Mouse (Mus musculus) T-helper 1 cell (primary cell): ENCODE measurements around the gene Exoc3l2.
"Not testable (repeated sequence)": the region's sequence is repeated elsewhere in the genome, so short reads cannot be mapped to it uniquely, and the experiment has no call there.

Source experiments
- in situ Hi-C: fragments of 300-600 bp; cut with MboI, MseI; formaldehyde crosslinking; loops from one replicate; pipeline ENCODE4 v1.15.1; 2025; ENCODE audit warnings: high pct_unique_total_duplicates

Exoc3l2 gene

DNA sequence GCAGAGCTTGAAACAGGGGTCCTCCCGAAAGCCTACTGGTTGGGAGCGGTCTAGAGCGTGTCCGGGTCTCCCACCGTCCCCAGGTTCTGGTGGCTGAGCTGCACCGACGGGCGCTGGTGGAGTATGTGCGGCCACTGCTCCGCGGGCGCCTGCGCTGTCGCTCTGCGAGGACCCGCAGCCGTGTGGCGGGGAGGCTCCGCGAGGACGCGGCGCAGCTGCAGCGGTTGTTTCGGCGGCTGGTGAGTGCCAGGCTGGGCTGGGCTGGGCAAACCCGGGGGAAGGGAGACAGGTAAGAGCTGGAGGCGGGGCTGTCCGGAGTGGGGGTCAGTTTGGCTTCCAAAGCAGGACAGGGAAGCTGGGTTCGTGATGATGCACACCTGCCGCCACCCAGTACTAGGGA, 26.4 kb downstream of the Exoc3l2 start:
- in situ Hi-C loops = no loop called here

DNA sequence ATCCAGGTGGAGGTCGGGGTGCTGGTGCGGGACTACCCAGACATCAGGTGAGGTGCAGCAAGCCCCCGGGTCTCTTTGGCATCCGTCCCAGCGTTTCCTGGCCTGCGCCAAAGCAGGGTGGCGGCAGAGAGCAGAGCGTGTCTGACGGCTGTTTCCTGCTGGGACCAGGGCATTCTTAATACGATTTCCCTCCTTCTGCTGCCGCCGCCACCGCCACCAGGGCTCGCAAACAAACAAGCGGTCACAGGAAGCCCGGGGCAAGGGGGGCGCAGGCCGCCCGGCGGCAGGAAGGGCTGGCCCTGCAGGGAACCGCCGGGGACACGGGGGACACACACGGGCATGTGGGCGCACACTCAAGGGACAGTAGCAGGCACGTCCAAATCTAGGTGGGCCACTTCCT, 28.6 kb downstream of the Exoc3l2 start:
- in situ Hi-C loops = no loop called here

DNA sequence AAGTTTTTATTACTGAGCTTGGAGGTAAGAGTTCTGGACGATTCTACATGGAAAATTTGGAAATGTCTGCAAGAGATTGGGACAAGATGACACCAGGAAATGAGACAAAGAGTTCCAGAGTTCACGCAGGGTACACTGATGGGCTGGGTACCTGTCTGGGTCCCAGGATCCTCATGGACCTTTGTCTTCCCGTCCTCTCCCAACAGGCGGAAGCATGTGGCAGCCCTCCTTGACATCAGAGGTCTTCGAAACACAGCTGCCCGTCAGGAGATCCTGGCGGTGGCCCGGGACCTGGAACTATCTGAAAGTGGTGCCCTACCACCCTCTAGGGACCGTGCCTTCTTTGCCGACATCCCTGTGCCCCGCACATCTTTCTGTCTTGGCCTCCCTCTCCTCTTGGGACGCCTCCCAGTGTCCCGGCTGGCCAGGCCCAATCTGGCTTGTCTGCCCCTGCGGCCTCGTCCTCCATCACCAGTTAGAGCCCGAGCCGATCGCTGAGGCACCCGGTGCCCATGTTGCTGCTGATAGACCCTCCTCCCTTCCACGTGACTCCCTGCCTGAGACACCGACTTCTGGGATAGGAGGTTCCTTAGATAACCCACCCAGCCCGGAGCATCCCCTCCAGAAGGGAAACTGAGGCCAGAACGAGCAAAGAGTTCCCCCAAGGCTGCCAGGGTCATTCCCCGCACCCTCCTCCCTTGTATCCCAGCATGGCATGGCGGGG, 31.8 kb downstream of the Exoc3l2 start:
- in situ Hi-C loops = loop anchor here (5.0 kb wide), 1 partner anchor 83 kb away; no protein-coding TSS in a partner anchor

DNA sequence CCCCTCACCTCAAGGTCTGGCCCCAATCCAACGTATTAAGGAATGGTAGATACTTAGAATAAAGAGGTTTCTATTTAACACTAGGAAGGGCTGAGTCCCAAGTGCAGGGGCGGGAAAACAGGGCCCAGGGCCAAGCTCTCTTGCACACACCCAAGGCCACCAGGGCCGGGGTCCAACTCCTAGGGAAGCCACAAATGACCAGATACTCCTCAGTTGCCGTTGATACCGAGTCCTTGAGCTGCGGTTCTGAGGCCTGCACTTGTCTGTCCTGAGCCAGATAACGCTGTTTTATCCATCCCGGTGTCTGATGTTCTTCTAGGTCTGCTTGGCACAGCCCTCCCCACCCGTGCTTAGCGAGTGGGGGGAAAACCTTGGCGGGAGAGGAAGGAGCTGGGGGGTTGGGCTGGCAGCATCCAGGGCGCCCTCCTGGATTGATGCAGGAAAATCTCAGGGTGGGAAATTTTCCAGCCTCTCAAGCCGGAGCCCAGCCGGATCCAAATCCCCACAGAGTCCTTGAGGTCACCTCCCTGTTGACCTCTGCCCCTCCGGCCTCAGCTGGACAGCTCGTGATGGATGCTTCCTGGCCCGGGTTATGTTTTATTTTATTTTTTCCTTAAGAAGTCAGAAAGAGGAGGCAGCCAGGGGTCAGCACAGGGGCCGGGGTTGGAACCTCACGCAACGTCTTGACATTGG, 32.5 kb downstream of the Exoc3l2 start:
- in situ Hi-C loops = loop anchor here (5.0 kb wide), 1 partner anchor 83 kb away; no protein-coding TSS in a partner anchor

DNA sequence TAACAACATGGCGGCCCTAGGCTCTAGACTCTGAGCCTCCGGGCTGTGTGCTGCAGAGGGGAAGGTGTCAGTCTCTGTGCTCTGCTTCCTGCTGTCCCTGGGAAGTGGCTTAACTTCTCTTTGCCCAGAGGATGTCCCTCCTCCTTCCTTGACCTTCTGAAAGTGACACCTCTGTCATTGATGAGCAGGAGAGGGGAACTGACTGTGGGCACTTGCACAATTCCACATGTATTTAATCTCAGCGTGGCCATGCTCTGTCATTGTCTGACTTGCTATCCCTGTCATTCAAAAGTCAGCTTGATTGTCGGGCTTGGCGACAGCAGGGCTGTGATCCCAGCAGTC, 33.1 kb downstream of the Exoc3l2 start:
- in situ Hi-C loops = loop anchor here (5.0 kb wide), 1 partner anchor 84 kb away; no protein-coding TSS in a partner anchor

DNA sequence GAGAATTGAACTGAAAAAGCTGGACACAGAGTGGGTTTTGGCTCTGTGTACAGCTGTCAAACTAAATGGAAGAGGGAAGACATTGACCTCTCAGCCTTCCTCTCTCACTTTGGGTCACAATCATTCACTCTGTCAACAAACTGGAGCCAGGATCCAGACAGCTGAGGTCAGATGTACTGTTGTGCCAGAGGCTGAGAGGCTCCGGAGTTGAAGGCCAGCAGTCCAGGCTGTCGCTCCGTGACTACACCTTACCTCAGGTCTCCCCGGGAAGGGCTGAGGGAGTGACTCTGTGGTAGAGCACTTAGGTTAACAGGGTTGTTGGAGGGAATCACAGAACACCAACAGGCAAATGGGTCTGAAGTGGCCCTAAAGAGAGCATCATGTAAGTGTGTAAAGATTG, 35.2 kb downstream of the Exoc3l2 start:
- in situ Hi-C loops = loop anchor here (5.0 kb wide), 1 partner anchor 86 kb away; no protein-coding TSS in a partner anchor

DNA sequence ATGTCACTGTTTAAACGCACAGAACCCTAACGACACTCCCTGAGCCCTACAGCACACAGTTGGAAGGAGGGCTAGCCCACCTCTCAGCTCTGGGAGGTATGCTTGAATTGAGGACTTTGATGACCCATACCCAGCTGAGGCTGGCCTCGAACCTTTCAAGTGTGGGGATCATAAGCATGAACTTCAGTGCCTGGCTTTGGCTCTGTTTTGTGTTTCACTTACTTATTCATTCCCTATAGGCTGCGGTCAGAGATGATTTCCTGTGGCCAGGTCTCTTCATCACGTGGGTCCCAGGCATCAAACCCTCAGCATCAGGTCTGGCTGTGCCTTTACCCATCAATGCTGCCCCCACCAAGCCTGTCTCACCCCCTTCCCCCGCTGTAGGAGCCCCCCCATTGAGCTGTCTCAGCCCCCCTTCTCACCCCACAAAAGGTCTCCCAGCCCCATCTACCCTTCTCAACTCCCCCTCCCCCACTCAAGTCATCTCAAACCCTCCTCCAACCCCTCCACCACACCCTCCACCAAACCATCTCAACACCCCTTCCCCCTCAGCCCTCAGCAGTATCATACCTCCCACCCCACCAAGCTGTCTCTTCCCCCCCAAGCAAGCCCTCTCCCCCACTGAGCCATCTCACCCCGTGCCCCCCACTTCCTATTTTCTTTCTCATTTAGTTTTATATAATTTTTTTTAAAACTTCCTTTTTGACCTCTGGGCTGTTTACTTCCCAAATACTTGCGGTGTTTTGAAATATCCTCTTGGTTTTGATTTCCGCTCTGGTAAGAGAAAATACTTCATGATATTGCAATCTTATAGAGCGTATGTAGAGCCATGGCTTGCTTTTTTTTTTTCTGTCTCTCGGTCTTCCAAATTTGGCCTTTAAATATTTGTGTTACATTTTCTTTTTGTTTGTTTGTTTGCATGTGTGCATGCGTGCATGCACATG, 37.6 kb downstream of the Exoc3l2 start:
- in situ Hi-C loops = no loop called here

DNA sequence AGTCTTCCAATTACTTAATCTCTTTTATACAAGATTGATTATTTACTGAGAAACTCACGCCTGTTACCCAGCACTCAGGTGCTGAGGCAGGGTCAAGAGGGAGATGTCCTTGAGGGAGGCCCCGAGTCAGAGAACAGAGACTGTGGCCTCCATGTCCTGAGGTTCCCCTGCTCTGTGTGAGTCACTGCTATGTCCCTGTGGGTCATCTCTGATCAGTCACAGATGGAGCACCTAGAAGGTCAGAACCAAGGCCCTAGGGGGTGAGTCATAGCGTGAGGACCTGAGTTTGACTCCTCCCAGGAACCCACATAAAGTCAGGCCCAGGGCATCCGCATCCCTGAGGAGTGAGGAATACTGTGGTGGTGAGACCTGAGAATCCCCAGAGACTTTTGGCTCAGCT, 38.5 kb downstream of the Exoc3l2 start:
- in situ Hi-C loops = no loop called here

DNA sequence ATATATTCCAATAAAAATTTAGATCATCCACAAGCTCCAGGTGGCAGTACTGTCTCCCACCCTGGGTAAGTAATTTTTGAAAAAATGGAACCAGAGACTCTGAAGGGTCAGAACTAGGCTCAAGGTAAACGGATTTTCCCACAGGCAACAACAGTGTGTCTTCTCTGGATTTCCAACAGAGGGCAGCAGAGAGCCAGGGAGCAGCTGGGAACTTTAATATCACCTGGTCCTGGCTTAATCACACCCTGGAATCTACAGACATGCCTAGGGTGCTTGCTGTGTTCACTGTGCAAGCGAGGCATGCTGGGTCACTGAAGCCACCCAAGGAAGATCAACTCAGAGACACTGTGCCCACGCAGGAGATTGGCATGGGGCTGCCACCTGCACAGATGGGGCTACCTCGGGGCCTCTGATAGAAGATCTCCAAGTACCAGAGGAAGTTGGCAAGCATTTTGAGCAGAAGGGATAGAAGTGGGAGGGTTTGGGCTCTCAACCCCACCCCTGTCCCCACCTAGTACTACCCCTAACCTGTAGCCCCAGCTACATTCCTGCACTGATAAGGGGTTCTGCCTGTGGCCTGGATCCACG, 40.4 kb downstream of the Exoc3l2 start:
- in situ Hi-C loops = no loop called here

DNA sequence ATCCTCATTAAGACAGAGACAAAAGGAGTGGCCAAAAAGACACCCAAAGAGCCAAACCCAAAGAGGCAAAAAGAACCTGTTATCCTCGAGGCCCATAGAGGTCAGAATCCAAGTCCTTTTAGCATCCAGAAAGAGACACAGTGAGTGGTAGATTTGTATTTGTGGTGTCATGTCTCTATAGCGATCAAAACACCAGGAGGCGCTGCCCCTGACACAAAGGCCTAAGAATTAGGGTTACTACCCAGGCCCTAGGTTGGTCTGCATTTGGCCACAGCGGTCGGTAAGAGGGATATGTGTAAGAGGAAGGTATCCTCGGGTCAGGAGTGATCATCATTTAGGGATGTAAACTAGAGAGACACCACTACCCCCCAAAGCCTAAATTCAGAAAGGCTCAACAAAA, 43.2 kb downstream of the Exoc3l2 start:
- in situ Hi-C loops = no loop called here

DNA sequence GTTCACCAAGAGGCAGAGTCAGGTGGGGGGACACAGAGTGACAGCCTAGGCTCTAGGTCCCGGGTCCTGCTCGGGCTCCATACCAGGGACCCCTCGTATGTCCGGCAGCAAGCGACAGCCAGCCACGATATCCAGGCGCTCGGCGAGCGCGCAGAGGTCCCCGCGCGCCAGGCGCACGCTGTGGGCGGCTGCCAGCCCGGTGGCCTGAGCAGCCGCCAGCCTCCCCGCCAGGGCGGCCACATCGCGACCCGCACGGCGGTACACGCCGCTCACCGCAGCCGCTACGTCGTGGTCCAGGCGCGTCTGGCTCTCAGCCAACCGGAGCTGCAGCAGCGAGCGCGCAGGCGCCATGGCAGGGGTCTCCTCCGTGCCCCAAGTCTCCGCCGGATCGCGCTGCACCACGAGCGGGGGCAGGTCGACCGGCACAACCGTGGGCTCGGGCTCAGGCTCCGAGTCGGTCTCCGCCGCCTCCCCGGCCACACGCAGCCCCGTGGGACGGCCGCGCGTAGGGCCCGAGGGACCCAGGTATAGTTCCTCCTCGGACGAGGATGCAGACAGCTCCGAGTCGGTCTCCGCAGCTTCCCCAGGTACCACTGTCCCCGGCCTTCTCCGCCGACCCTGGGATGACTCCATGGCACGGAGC, 44.0 kb downstream of the Exoc3l2 start:
- in situ Hi-C loops = no loop called here

DNA sequence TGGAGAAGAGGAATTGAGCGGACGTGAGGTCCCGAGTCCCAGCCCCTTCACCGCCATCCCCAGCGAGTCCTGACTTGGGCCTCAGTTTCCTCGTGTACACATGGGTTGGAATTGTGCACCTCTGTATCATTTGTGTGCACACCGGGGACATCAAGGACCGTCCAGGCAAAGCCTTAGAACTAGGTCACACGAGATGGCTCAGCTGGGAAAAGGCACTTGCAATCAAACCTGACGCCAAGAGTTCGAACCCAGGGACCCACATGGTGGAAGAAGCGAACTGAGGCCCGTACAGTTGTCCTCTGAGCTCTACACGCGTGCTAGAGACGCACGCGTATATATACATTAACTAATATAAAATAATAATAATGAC, 44.5 kb downstream of the Exoc3l2 start:
- in situ Hi-C loops = no loop called here

DNA sequence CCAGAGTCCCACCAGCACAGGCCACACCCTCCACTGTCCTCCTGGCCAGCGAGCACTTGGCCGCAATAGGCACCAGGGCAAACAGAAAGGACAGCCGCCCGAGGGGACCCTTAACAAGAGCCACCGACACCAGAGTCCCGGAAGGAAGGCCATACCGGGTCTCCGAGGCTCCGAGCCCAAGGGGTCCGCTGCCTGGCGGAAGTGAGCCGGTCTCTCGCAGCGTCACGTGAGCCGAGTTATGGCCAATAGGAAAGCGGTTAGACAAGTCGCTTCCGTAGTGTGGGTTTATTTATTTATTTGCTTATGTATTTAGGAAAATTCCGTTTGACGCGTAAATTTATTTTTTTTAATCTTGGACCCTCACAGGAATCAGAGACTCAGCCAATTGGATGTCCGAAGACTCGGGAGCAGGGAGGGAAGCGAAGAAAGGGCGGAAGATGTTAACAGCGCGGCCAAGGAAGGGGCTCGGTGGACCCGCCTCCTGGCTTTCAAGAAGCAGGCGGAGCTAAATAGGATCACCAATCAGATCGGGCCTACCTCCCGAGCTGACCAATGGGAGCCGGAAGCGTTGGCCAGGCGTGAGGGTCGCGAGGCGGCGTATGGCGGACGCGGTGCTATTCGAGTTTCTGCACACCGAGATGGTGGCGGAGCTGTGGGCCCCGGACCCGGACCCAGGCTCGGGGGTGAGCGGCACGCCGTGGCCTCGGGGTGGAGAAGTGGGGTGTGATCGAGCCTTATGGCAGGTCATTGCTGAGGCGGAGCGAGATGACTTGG, 45.2 kb downstream of the Exoc3l2 start, which contains the start of the genes Bloc1s3 and Trappc6a:
Gene Bloc1s3, minus strand, starts transcription at position 218 of the 774 bp plus-strand sequence.
Gene Trappc6a, plus strand, starts transcription at position 246 of the 774 bp plus-strand sequence.
- in situ Hi-C loops = no loop called here

DNA sequence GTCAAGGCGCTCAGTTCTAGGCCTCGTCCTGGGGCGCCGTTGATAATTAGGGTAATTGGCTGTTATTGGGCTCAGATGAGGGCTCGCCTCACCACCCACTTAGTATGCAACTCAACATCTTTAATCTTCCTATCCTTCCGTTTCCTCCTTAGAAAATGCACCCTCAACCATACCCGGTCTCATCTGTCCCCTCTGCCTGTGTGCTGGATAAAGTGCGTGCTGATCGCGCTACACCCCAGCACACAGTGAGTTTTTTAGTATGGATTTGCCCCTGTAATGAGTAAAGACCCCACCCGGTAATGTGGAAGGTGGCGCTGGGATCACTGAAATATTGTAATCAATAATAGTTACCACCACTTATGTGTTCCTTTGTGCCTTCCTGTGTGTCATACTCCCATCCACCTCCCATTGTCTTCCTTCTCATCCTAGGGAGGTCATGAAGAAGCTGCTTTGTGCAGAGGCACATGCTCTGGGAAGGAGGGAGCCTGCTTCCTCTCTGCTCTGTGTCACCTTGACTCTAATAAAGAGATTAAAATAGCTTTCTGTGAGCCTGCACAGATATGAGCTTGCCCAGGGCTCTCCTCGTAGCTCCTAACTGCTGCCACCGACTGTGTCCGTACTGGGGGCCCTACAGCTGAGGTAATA, 45.9 kb downstream of the Exoc3l2 start:
- in situ Hi-C loops = no loop called here

DNA sequence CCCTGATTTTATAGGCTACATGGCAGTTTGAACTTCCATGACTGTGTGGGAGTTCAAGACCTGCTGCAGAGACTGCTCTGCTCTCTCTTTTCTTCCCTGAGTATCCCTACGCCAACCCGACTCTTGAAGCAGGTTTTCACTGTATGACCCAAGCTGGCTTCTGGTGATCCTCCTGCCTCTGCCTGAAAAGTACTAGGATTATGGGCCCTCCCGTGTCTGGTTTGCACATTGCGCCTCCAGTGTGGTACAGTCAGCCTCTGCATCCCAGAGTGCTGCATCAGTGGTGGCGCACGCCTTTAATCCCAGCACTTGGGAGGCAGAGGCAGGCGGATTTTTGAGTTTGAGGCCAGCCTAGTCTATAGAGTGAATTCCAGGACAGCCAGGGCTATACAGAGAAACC, 46.7 kb downstream of the Exoc3l2 start:
- in situ Hi-C loops = no loop called here

DNA sequence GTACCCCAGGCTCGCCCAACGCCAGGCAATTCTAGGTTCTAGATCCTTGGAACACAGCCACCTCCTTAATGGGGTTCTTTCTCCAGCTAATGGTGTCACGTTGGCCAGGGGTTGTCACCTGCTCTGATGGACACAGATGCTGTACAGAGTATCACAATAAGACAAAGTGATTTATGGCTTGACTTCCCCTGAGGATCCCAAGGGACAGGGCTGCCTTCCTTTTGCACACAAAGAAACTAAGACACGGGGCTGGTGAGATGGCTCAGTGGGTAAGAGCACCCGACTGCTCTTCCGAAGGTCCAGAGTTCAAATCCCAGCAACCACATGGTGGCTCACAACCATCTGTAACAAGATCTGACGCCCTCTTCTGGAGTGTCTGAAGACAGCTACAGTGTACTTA, 48.8 kb downstream of the Exoc3l2 start:
- in situ Hi-C loops = not testable (repeated sequence)

DNA sequence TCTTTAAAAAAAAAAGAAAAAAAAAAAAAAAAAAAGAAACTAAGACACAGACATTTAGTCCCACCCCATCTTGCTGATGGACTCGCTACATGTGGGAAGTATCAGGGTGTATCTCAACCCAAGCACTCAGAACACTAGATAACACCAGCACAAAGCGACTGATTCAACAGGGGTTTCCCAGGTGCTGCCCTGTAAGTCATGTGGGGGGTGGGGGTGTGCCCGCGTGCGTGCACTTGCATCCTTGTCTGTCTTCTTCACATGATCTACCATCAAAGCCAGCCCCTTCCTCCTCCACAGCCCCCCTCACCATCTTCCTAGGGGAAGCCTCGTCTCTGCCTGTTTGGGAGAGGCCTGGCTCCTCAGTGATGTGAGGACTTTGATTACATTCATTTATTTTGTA, 49.2 kb downstream of the Exoc3l2 start:
- in situ Hi-C loops = no loop called here

DNA sequence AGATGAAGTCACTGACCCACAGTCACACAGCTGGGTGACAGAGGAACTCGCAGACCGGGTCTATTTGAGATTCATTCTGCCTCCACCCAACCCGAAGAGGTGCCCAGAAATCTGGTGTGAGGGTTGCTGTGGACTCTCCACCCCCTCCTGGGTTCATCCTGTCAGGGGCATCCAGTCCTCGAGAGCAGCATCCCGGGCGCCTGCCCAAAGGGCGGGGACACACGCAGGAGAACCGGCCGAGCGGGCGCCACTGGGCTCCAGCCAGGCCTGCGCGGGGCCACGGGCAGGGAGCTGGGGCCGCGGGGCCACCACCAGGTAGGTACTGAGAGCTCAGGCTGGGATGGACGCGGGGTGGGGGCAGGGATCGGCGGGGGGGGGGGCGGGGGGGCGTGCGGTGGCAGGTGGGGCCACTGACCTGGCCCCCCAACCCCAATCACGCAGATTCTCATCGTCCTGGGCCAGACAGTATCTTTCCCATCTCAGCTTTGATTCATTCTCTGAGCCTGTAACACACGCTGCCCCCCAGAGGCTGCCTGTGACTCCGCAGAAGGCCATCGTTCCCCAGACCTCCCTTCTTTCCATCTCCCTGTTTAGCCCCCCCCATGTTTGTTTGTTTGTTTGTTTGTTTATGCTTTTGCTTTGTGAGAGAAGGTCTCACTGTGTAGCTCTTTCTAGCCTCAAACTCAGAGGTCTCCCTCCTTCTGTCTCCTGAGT, 54.7 kb downstream of the Exoc3l2 start, which contains the start of gene Nkpd1:
Gene Nkpd1, plus strand, starts transcription at position 187 of the 714 bp plus-strand sequence.
- in situ Hi-C loops = no loop called here

DNA sequence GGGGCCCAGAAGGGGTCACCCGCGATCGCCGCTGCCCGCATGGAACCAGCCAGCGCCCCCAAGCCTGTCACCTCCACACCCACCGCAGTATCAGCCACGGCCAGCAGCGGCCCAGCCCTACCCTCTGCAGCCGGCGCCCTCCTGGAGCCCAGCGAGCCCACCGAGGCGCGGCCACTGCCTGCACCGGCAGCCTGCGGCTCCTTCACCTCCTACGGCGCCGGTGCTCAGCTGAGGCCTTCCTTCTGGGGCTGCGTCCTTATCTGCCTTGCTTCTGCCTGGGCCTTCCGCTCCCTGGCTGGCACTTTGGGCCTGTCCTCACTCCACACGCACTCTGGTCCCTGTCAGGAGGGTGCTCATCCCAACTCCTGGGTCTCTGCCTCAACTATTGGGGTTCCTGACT, 56.9 kb downstream of the Exoc3l2 start:
- in situ Hi-C loops = no loop called here
